Mouse (Mus musculus) liver, embryonic 12.5 days (tissue): Measurements from ENCODE around the gene Rnasel. TPM values are rescaled to one million over a fixed set of nuclear protein-coding genes. Genes with fewer than 3 reads are reported as not detected.

Source experiments
- ATAC-seq: fragments of 200-750 bp; cut with Nextera tagmentation; 2 replicates; pipeline ENCODE4 v1.8.0; 2017; ENCODE audit warnings: moderate number of reproducible peaks, mild to moderate bottlenecking, moderate library complexity
- H3K27ac ChIP-seq: fragments of 300-500 bp; sonication (generic); 2 replicates; pipeline ENCODE4 v1.5.1; 2016; ENCODE audit warnings: mild to moderate bottlenecking
- H3K27me3 ChIP-seq: fragments of 300-500 bp; sonication (generic); replicated peaks from 2 replicates; pipeline ENCODE4 v1.6.1; 2016; ENCODE audit warnings: mild to moderate bottlenecking, moderate library complexity
- H3K36me3 ChIP-seq: fragments of 300-500 bp; sonication (generic); 2 replicates; pipeline ENCODE4 v1.6.1; 2016; ENCODE audit warnings: mild to moderate bottlenecking, moderate library complexity
- H3K4me1 ChIP-seq: fragments of 300-500 bp; sonication (generic); 2 replicates; pipeline ENCODE4 v1.6.1; 2016
- H3K4me2 ChIP-seq: fragments of 300-500 bp; sonication (generic); 2 replicates; pipeline ENCODE4 v1.6.1; 2016; ENCODE audit warnings: mild to moderate bottlenecking, moderate library complexity
- H3K4me3 ChIP-seq: fragments of 300-500 bp; sonication (generic); 2 replicates; pipeline ENCODE4 v1.5.1; 2016; ENCODE audit warnings: mild to moderate bottlenecking, moderate library complexity
- H3K9ac ChIP-seq: fragments of 300-500 bp; sonication (generic); 2 replicates; pipeline ENCODE4 v1.6.1; 2016; ENCODE audit warnings: mild to moderate bottlenecking, moderate library complexity
- H3K9me3 ChIP-seq: fragments of 300-500 bp; sonication (generic); replicated peaks from 2 replicates; pipeline ENCODE4 v1.6.1; 2016; ENCODE audit warnings: mild to moderate bottlenecking, moderate library complexity
- WGBS: fragments of 180-500 bp; shearing (Covaris S2); methylation state at CpG from one replicate; pipeline ENCODE4 v1.1.7; 2016; ENCODE audit not compliant: insufficient replicate concordance; 5-methylcytosine and 5-hydroxymethylcytosine counted together
- polyA plus RNA-seq: library from polyadenylated mRNA; unstranded; fragments of >200 nt; fragmentation: Nextera tagmentation; extraction: Ambion mirVana; gene quantifications from 2 replicates; pipeline ENCODE4 v1.2.1, GENCODE M21; 2016

Rnasel gene
- polyA plus RNA-seq, 1 experiment from 2014 or later: 10.4 TPM

- Histone ChIP-seq H3K4me2 (no peak overlapping the region), H3K4me1 (no peaks in the 10 kb centered on the region), H3K27ac (no peak overlapping the region), H3K9me3 (no peaks in the 10 kb centered on the region), H3K4me3 (no peak overlapping the region), H3K9ac (no peak overlapping the region), H3K36me3 (no peaks in the 10 kb centered on the region), H3K27me3 (no peaks in the 10 kb centered on the region)
- 74% methylated on average over 10 of the region's 10 CpGs for WGBS
- ATAC-seq: no peak
Observed at GRCm38 (mm10) chr1:153778205-153778604, 29.0 kb downstream of the Rnasel start.

GRCm38 (mm10) chr1:153783339-153783738 lies 34.1 kb downstream of the Rnasel start:
- 38% methylated on average over 1 of the region's 1 CpGs for WGBS
- no peak overlapping the region for H3K9ac ChIP-seq
- H3K9me3 ChIP-seq: no peaks in the 10 kb centered on the region
- H3K4me1 ChIP-seq: no peaks in the 10 kb centered on the region
- H3K27me3 ChIP-seq: no peaks in the 10 kb centered on the region
- H3K4me3 ChIP-seq: no peak overlapping the region
- no peaks in the 10 kb centered on the region for H3K36me3 ChIP-seq
- no peak overlapping the region for H3K27ac ChIP-seq
- H3K4me2 ChIP-seq: no peak overlapping the region
- no peak for ATAC-seq

GRCm38 (mm10) chr1:153785608-153786007 lies 36.4 kb downstream of the Rnasel start:
- no peak for ATAC-seq
- H3K4me1 ChIP-seq: no peaks in the 10 kb centered on the region
- WGBS: 19% methylated on average over 4 of the region's 4 CpGs
- H3K4me2 ChIP-seq: no peak overlapping the region
- H3K4me3 ChIP-seq: no peak overlapping the region
- no peaks in the 10 kb centered on the region for H3K36me3 ChIP-seq
- no peak overlapping the region for H3K27ac ChIP-seq
- H3K9me3 ChIP-seq: no peaks in the 10 kb centered on the region
- H3K27me3 ChIP-seq: no peaks in the 10 kb centered on the region
- no peak overlapping the region for H3K9ac ChIP-seq

GRCm38 (mm10) chr1:153790708-153791107 lies 41.5 kb downstream of the Rnasel start:
- Histone ChIP-seq H3K4me3 (no peak overlapping the region), H3K36me3 (no peaks in the 10 kb centered on the region), H3K27me3 (no peaks in the 10 kb centered on the region), H3K27ac (no peak overlapping the region), H3K4me2 (no peak overlapping the region), H3K9ac (no peak overlapping the region), H3K4me1 (no peaks in the 10 kb centered on the region), H3K9me3 (no peaks in the 10 kb centered on the region)
- no peak for ATAC-seq
- 21% methylated on average over 2 of the region's 2 CpGs for WGBS

GRCm38 (mm10) chr1:153794241-153794640 lies 45.0 kb downstream of the Rnasel start:
- no peaks in the 10 kb centered on the region for H3K36me3 ChIP-seq
- no peak overlapping the region for H3K27ac ChIP-seq
- H3K4me1 ChIP-seq: no peaks in the 10 kb centered on the region
- no peak overlapping the region for H3K4me2 ChIP-seq
- H3K9ac ChIP-seq: no peak overlapping the region
- WGBS: 63% methylated on average over 3 of the region's 3 CpGs
- H3K9me3 ChIP-seq: no peaks in the 10 kb centered on the region
- H3K4me3 ChIP-seq: no peak overlapping the region
- no peaks in the 10 kb centered on the region for H3K27me3 ChIP-seq
- ATAC-seq: no peak

GRCm38 (mm10) chr1:153802691-153803090 lies 53.5 kb downstream of the Rnasel start:
- Histone ChIP-seq H3K27me3 (no peaks in the 10 kb centered on the region), H3K4me2 (no peak overlapping the region), H3K36me3 (no peaks in the 10 kb centered on the region), H3K9me3 (no peaks in the 10 kb centered on the region), H3K27ac (no peak overlapping the region), H3K9ac (no peak overlapping the region), H3K4me3 (no peak overlapping the region), H3K4me1 (no peaks in the 10 kb centered on the region)
- 70% methylated on average over 7 of the region's 7 CpGs for WGBS
- ATAC-seq: no peak

GRCm38 (mm10) chr1:153803530-153803929 lies 54.3 kb downstream of the Rnasel start:
- no peak for ATAC-seq
- Histone ChIP-seq H3K27ac (no peak overlapping the region), H3K36me3 (no peaks in the 10 kb centered on the region), H3K9ac (no peak overlapping the region), H3K27me3 (no peaks in the 10 kb centered on the region), H3K4me3 (no peak overlapping the region), H3K9me3 (no peaks in the 10 kb centered on the region), H3K4me1 (no peaks in the 10 kb centered on the region), H3K4me2 (no peak overlapping the region)
- WGBS: 57% methylated on average over 8 of the region's 8 CpGs

- H3K9me3 ChIP-seq: no peaks in the 10 kb centered on the region
- peak overlapping the region; percentile 36 for H3K4me2 ChIP-seq
- ATAC-seq: no peak
- H3K27ac ChIP-seq: no peak overlapping the region
- 23% methylated on average over 13 of the region's 13 CpGs for WGBS
- H3K27me3 ChIP-seq: no peaks in the 10 kb centered on the region
- no peak overlapping the region for H3K9ac ChIP-seq
- no peak overlapping the region for H3K4me3 ChIP-seq
- no peaks in the 10 kb centered on the region for H3K4me1 ChIP-seq
- H3K36me3 ChIP-seq: no peaks in the 10 kb centered on the region
Observed at GRCm38 (mm10) chr1:153807390-153807993, 58.3 kb downstream of the Rnasel start.

Other genes starting within 250 kb of the Rnasel start
- gene Npl, start 199.4 kb upstream of the Rnasel start, polyA plus RNA-seq: 8.6 and 9.5 TPM in 2 replicates
- 0.10 and 0.22 TPM in 2 replicates for gene Rgs8, start 96.4 kb upstream of the Rnasel start, polyA plus RNA-seq
- 0.57 and 0.81 TPM in 2 replicates for gene Rgs16, start 9.1 kb upstream of the Rnasel start, polyA plus RNA-seq
- 0.04 TPM in 1 of 2 replicates, not detected in the other for gene Rgsl1, start 94.7 kb downstream of the Rnasel start, polyA plus RNA-seq
- 0.25 and 0.26 TPM in 2 replicates for gene Teddm1b, start 124.9 kb downstream of the Rnasel start, polyA plus RNA-seq
- gene Teddm1a, start 142.3 kb downstream of the Rnasel start, polyA plus RNA-seq: not detected in 2 replicates
- 100 and 107 TPM in 2 replicates for gene Glul, start 150.5 kb downstream of the Rnasel start, polyA plus RNA-seq
- 0.36 and 0.44 TPM in 2 replicates for gene Teddm2, start 150.8 kb downstream of the Rnasel start, polyA plus RNA-seq